Mouse (Mus musculus) CD8-positive naive resting alpha-beta T cell, adult 2 months (primary cell): ENCODE measurements around the gene Zdhhc22.

Source experiments
- DNase-seq, 2 experiments: peaks; one replicate each; pipeline ENCODE4 v3.0.0; 2022; ENCODE audit warnings: low read depth in 2 of 2, low spot score in 2 of 2

Gene Zdhhc22

GRCm38 (mm10) chr12:86989890-86990754, at the start of gene Zdhhc22:
TSS of gene Zdhhc22 (minus strand) at chr12:86990430.
- no peak for DNase-seq

GRCm38 (mm10) chr12:87036631-87037030, 46.4 kb upstream of the Zdhhc22 start:
- no peak for DNase-seq

GRCm38 (mm10) chr12:87031163-87031763, 41.0 kb upstream of the Zdhhc22 start:
- DNase-seq: no peak

- no peak for DNase-seq
Observed at GRCm38 (mm10) chr12:87029251-87029976, 39.2 kb upstream of the Zdhhc22 start.

GRCm38 (mm10) chr12:87028068-87028467, 37.8 kb upstream of the Zdhhc22 start:
- DNase-seq: no peak

GRCm38 (mm10) chr12:87027391-87027790, 37.2 kb upstream of the Zdhhc22 start:
- DNase-seq: no peak

- no peak for DNase-seq
Observed at GRCm38 (mm10) chr12:87026871-87027240, 36.6 kb upstream of the Zdhhc22 start.

GRCm38 (mm10) chr12:87026109-87026870, 36.1 kb upstream of the Zdhhc22 start:
- DNase-seq: no peak

GRCm38 (mm10) chr12:87023456-87023855, 33.2 kb upstream of the Zdhhc22 start:
- DNase-seq: no peak

- no peak for DNase-seq
Observed at GRCm38 (mm10) chr12:87022006-87022405, 31.8 kb upstream of the Zdhhc22 start.

GRCm38 (mm10) chr12:87021040-87021439, 30.8 kb upstream of the Zdhhc22 start, which contains the start of gene Tmem63c:
TSS of gene Tmem63c (plus strand) at chr12:87021340.
- DNase-seq: no peak

GRCm38 (mm10) chr12:87018756-87019155, 28.5 kb upstream of the Zdhhc22 start:
- no peak for DNase-seq

- DNase-seq: peak in 1 of 2 experiments; percentile 6
Observed at GRCm38 (mm10) chr12:87017041-87017440, 26.8 kb upstream of the Zdhhc22 start.

GRCm38 (mm10) chr12:87004596-87004995, 14.4 kb upstream of the Zdhhc22 start:
- DNase-seq: no peak

- DNase-seq: no peak
Observed at GRCm38 (mm10) chr12:87003606-87004005, 13.4 kb upstream of the Zdhhc22 start.

- no peak for DNase-seq
Observed at GRCm38 (mm10) chr12:87002815-87003214, 12.6 kb upstream of the Zdhhc22 start.

GRCm38 (mm10) chr12:87002209-87002608, 12.0 kb upstream of the Zdhhc22 start:
- no peak for DNase-seq

- no peak for DNase-seq
Observed at GRCm38 (mm10) chr12:87000840-87001176, 10.6 kb upstream of the Zdhhc22 start.

- DNase-seq: no peak
Observed at GRCm38 (mm10) chr12:87000151-87000839, 10.1 kb upstream of the Zdhhc22 start.

GRCm38 (mm10) chr12:86999283-86999820, 9.1 kb upstream of the Zdhhc22 start:
- DNase-seq: no peak
